11 mouse cellular contexts compared by ENCODE assay signal in genomic region chr2:54435380-54435779, GRCm38 (mm10). TPM values are rescaled to one million over a fixed set of nuclear protein-coding genes. Genes with fewer than 3 reads are reported as not detected.
A peak's percentile ranks its signal among the peaks of the same experiment; 100 is the strongest.
DNase-seq lines count a peak whose midpoint lies in the region; ATAC-seq and TF ChIP-seq lines count a peak whose summit lies in the region.
"Had no signal": no experiment of that assay in that cellular context is flagged by ENCODE, and none has a peak within 500 bp of the region (broad histone marks: within the 10 kb centered on the region; RNA-seq: fewer than 3 reads in every experiment).

No protein-coding gene starts in this region.

- TF ChIP-seq CTCF in lung, adult 2 months (IDR thresholded peaks at IDR 0.05; ENCODE audit: insufficient read depth, low read length): no peak

- peak overlapping the region; percentile 94; the same call in 1 of the 2 replicates for H3K4me2 ChIP-seq in kidney, embryonic 14.5 days (replicated peaks; ENCODE audit: low read depth, low read length)
- H3K4me2 ChIP-seq in forebrain, embryonic 14.5 days (ENCODE audit: low read length): peak overlapping the region; percentile 96
- peak overlapping the region; percentile 93 for H3K4me2 ChIP-seq in midbrain, embryonic 13.5 days (replicated peaks)

- no peak overlapping the region for H3K27ac ChIP-seq in kidney, embryonic 14.5 days (ENCODE audit: low read depth, low read length)
- H3K27ac ChIP-seq in forebrain, embryonic 14.5 days (ENCODE audit: low read depth, low read length): 0 out of 2 replicates have a peak overlapping the region, but pooled peaks have one; percentile 5
- H3K27ac ChIP-seq in midbrain, embryonic 13.5 days: no peak overlapping the region; the same call in 1 of the 2 replicates
- H3K27ac ChIP-seq: liver, embryonic 14.5 days had no signal

- WGBS in kidney, embryonic 14.5 days: 44% methylated on average over 10 of the region's 10 CpGs
- WGBS in forebrain, embryonic 14.5 days: 40% methylated on average over 10 of the region's 10 CpGs
- WGBS in midbrain, embryonic 13.5 days: 46% methylated on average over 10 of the region's 10 CpGs
- WGBS in lung, adult 2 months: 39% methylated on average over 10 of the region's 10 CpGs

- H3K4me3 ChIP-seq in kidney, embryonic 14.5 days (ENCODE audit: low read length): no peak overlapping the region
- H3K4me3 ChIP-seq in forebrain, embryonic 14.5 days (ENCODE audit: low read depth, low read length): peak overlapping the region; percentile 63
- H3K4me3 ChIP-seq in midbrain, embryonic 13.5 days (replicated peaks): peak overlapping the region; percentile 71
- no peak overlapping the region for H3K4me3 ChIP-seq in lung, adult 2 months (replicated peaks; ENCODE audit: extremely low read depth, low read depth, low read length)
- H3K4me3 ChIP-seq: erythroblast, embryonic 14.5 days had no signal

- no peaks in the 10 kb centered on the region for H3K9me3 ChIP-seq in kidney, embryonic 14.5 days (ENCODE audit: control insufficient read depth, low read length)
- H3K9me3 ChIP-seq in forebrain, embryonic 14.5 days (replicated peaks; ENCODE audit: control insufficient read depth, low read length): no peaks in the 10 kb centered on the region
- no peaks in the 10 kb centered on the region for H3K9me3 ChIP-seq in midbrain, embryonic 13.5 days

- H3K4me1 ChIP-seq in kidney, embryonic 14.5 days (ENCODE audit: control insufficient read depth, insufficient read depth, low read length): no peaks in the 10 kb centered on the region
- 0 out of 2 replicates have a peak, but pooled peaks cover 2% of the 10 kb centered on the region for H3K4me1 ChIP-seq in forebrain, embryonic 14.5 days (ENCODE audit: control insufficient read depth, insufficient read depth, low read length)
- H3K4me1 ChIP-seq in midbrain, embryonic 13.5 days (replicated peaks): peaks cover 14% of the 10 kb centered on the region
- H3K4me1 ChIP-seq in lung, adult 2 months (ENCODE audit: control insufficient read depth, insufficient read depth, low read length): no peaks in the 10 kb centered on the region

- no peak overlapping the region for H3K9ac ChIP-seq in kidney, embryonic 14.5 days (ENCODE audit: low read depth, low read length)
- no peak overlapping the region; the same call in 1 of the 2 replicates for H3K9ac ChIP-seq in forebrain, embryonic 14.5 days (ENCODE audit: low read length)
- peak overlapping the region; percentile 76; the same call in 1 of the 2 replicates for H3K9ac ChIP-seq in midbrain, embryonic 13.5 days (replicated peaks)
- H3K9ac ChIP-seq: liver, embryonic 14.5 days had no signal

- no peak for TF ChIP-seq POLR2A in lung, adult 2 months (IDR thresholded peaks at IDR 0.05; ENCODE audit: borderline replicate concordance, extremely low read depth, low read depth, low read length)

- ATAC-seq in kidney, embryonic 14.5 days (ENCODE audit: low FRiP score, low TSS enrichment): no peak
- no peak for ATAC-seq in forebrain, embryonic 14.5 days
- ATAC-seq in midbrain, embryonic 13.5 days: no peak; the same call in 1 of the 2 replicates
- ATAC-seq: CD4-positive, CD25-positive, alpha-beta regulatory T cell, adult 4 months had no signal

- no peak for DNase-seq in kidney, adult 18-20 months
- DNase-seq in cerebellum, adult 8-10 months: peak; percentile 49
- DNase-seq in forebrain, embryonic 14.5 days (ENCODE audit: low spot score): peak; percentile 3
- DNase-seq in urinary bladder, adult 18-20 months (ENCODE audit: low spot score in 2 of 2): no peak
- no peak for DNase-seq in embryo, embryonic 10 days (ENCODE audit: low spot score)
- no peak for DNase-seq in lung, adult 2 months

- peaks cover 28% of the 10 kb centered on the region for H3K27me3 ChIP-seq in kidney, embryonic 14.5 days (ENCODE audit: control insufficient read depth, insufficient read depth, low read length)
- no peaks in the 10 kb centered on the region for H3K27me3 ChIP-seq in forebrain, embryonic 14.5 days (replicated peaks; ENCODE audit: control insufficient read depth, insufficient read depth, low read length)
- peaks cover 13% of the 10 kb centered on the region; the same call in 1 of the 2 replicates for H3K27me3 ChIP-seq in midbrain, embryonic 13.5 days

- H3K36me3 ChIP-seq in kidney, embryonic 14.5 days (ENCODE audit: control insufficient read depth, insufficient read depth, low read length): no peaks in the 10 kb centered on the region
- H3K36me3 ChIP-seq in forebrain, embryonic 14.5 days (ENCODE audit: control insufficient read depth, insufficient read depth, low read length): no peaks in the 10 kb centered on the region
- no peaks in the 10 kb centered on the region for H3K36me3 ChIP-seq in midbrain, embryonic 13.5 days

RNA-seq across cellular contexts. Expression of gene Galnt13, which starts 0.7 kb away (rescaled TPM):
- polyA plus RNA-seq in kidney, embryonic 14.5 days (2014; fragmentation: Nextera tagmentation; extraction: Ambion mirVana): 0.47 and 0.70 TPM in 2 replicates
- 1.7 and 2.6 TPM in 2 replicates for polyA plus RNA-seq in forebrain, embryonic 14.5 days (2014; fragmentation: Nextera tagmentation; extraction: Ambion mirVana)
- 6.1 and 6.5 TPM in 2 replicates for polyA plus RNA-seq in midbrain, embryonic 13.5 days (2015; fragmentation: Nextera tagmentation; extraction: Ambion mirVana)
- polyA plus RNA-seq in lung, adult 2 months (2012; rRNA removed): 0.64 and 1.00 TPM in 2 replicates
- polyA plus RNA-seq: CD4-positive, CD25-positive, alpha-beta regulatory T cell, adult 4 months; erythroblast, embryonic 14.5 days; liver, embryonic 14.5 days had no signal

Comparison
In these comparisons a context has a peak if more than half of its experiments do, and no peak if none do; other contexts are left out.
1. H3K4me3 ChIP-seq: peak in forebrain, embryonic 14.5 days (single experiment) and midbrain, embryonic 13.5 days (single experiment); none in kidney, embryonic 14.5 days (single experiment) and lung, adult 2 months (single experiment).
2. DNase-seq: peak in cerebellum, adult 8-10 months (single experiment) and forebrain, embryonic 14.5 days (single experiment); none in kidney, adult 18-20 months (single experiment), urinary bladder, adult 18-20 months (0 of 2), embryo, embryonic 10 days (single experiment) and lung, adult 2 months (single experiment).
3. Peak in every context shown above with its lines, with median percentiles within 50 percentile points of each other: H3K4me2 ChIP-seq.